Mouse (Mus musculus): ENCODE data around the gene Npas4. TPM values are rescaled to one million over a fixed set of nuclear protein-coding genes. Genes with fewer than 3 reads are reported as not detected.
"Not testable (repeated sequence)": the region's sequence is repeated elsewhere in the genome, so short reads cannot be mapped to it uniquely, and the experiment has no call there.

Gene Npas4
- total and polyA plus RNA-seq, 3 experiments = 0.43 to 1.1 (median 0.55) TPM

DNA sequence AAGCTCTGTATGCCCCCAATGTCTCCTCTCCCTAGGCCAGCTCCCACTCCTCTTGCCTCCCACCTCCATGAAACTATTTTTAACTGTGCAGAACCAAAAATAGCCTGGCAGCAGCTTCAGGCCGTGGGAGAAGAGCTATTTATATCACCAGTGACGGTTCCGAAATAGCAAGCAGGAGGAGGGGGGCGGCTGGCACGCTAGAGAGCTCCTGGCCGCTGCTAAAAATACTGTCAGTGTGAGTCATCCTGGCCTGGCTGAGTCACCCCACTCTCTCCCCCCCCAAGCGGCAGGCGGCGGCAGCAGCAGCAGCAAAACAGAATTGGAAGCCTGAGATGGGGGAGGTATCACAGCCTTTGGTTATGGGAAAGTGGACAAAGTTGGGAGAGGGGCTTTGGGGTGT, 2.8 kb upstream of the Npas4 start:
- peak; percentile 92 for DNase-seq

DNA sequence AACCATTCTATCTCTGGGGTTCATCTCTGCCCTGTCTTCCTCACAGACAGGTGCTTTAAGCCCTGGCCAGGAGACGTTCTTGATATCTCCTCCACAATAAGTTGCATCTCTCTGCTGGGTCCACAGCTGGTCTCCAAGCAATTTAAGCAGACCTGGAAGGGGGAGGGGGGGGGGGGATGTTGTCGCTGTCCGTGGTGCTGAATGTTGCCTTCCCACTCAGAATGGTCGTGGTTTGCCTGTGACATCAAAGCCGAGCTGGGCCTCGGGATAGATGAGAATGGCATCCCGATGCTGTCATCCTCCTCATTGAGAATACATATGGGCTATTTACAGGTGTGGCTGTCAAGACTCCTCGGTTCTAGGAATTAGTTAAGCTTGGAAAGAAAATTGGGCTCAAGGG, 2.3 kb upstream of the Npas4 start:
- no peak for DNase-seq

DNA sequence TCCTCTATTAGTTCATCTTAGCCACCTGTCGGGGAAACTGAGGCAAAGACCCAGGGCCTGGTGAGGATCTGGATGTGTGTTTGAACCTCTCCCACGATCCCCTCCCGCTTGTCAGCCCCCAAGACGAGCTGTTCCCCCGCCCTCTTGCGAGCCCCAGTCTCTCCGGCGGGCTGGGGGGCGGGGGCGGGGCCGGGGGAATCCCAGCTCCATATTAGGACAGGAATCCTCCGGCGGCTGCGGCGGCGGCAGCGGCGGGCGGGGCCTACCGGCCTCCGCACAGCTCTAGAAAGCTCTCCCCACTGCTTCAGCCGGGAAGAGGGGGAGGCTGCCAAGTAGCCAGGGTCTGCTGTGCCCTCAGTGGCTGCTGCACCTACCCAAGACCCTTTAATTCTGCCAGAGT, 600 bp upstream of the Npas4 start:
- DNase-seq = no peak

- no peak for DNase-seq
Measured at GRCm38 (mm10) chr19:4989434-4990255, 471 bp downstream of the Npas4 start.

DNA sequence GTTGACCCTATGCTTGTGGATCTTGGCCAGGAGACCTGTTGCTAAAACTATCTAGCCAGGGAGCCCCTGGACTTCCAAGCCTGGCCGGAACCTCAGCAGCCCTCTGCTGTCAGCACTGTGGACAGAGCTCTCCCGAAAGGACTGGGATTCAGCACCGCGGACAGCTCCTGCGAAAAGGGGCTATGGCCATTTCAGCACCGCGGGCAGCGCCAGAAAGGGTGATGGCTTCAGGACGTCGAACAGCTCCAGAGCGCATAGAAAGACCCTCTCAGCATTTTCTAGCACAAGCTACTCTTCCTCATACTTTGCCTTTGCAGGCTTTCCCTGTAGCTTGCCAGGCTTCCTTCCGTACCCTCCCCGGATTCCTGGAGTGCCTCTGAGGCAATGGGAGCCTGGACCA, 1.1 kb downstream of the Npas4 start:
- peak; percentile 89 for DNase-seq

- DNase-seq = peak; percentile 42
Measured at GRCm38 (mm10) chr19:4981767-4982166, 8.3 kb downstream of the Npas4 start.

GRCm38 (mm10) chr19:4968236-4968635, 21.9 kb downstream of the Npas4 start:
- DNase-seq = no peak

- DNase-seq = peak; percentile 91
Measured at GRCm38 (mm10) chr19:4961928-4962601, 28.1 kb downstream of the Npas4 start, which contains the start of gene Mrpl11. TSS of gene Mrpl11 (plus strand) at chr19:4962147.

- not testable (repeated sequence) for DNase-seq
Measured at GRCm38 (mm10) chr19:4948641-4949040, 41.5 kb downstream of the Npas4 start.

DNA sequence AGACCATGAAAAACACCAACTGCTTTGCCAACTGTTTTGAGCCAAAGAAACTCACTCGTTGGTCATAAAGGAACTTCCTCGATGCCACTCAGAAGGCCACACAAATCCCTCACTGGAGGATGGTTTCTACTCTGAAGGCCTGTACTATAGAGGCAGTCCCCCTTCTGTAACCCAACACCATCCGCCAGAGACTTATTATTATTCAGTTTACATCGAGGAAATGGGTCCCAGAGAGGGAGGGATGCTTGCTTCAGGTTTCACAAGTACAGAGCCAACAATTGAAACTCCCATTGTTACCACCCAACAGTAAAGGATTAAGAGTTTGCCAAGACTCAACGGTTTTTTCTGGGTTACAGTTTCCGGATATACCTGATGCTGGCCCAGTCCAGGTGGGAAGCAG, 44.6 kb downstream of the Npas4 start:
- DNase-seq = no peak

GRCm38 (mm10) chr19:4943253-4943588, 46.9 kb downstream of the Npas4 start:
- no peak for DNase-seq

- peak; percentile 94 for DNase-seq
Measured at GRCm38 (mm10) chr19:4942551-4943252, 47.4 kb downstream of the Npas4 start, which contains the start of gene Peli3. TSS of gene Peli3 (minus strand) at chr19:4943127.

GRCm38 (mm10) chr19:4937444-4938310, 52.4 kb downstream of the Npas4 start:
- no peak for DNase-seq

DNA sequence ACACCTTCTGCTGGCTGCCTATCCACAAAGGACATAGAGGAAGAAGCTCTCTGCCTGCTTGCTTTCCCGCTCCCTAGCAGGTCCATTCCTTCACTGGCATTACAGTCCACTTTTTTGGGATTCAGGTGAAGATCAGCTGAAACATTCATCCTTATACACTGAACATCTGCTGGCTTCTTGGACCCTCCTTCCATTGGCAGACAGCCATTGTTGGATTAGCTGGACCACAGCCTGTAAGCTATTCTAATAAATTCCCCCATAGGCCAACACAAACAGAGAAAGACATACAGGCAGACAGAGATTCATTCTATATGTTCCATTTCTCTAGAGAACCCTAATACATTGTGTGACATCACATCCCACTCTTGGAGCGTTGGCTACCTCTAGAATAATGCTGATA, 53.2 kb downstream of the Npas4 start:
- DNase-seq = no peak

Other genes with a start within 250 kb of the Npas4 start
- 10 to 100 TPM; 12.4 to 17.9 TPM for gene Rbm4b, start 233.8 kb downstream of the Npas4 start, total RNA-seq (2021)
- gene Rbm4b, start 233.8 kb downstream of the Npas4 start, polyA plus RNA-seq (2012; rRNA removed) = 5.8 and 7.4 TPM in 2 replicates
- 10 to 100 TPM; 50.2 to 72.7 TPM for gene Rbm4, start 196.4 kb downstream of the Npas4 start, total RNA-seq (2021)
- gene Rbm4, start 196.4 kb downstream of the Npas4 start, polyA plus RNA-seq (2012; rRNA removed) = 11.8 and 14.7 TPM in 2 replicates
- 10 to 100 TPM; 15.3 to 25.3 TPM for gene Gm21992, start 178.7 kb downstream of the Npas4 start, total RNA-seq (2021)
- 24.1 and 31.9 TPM in 2 replicates for gene Gm21992, start 178.7 kb downstream of the Npas4 start, polyA plus RNA-seq (2012; rRNA removed)
- gene Rbm14, start 178.7 kb downstream of the Npas4 start, total RNA-seq (2021) = 10 to 100 TPM; 37.9 to 45.9 TPM
- 83.4 and 97.2 TPM in 2 replicates for gene Rbm14, start 178.7 kb downstream of the Npas4 start, polyA plus RNA-seq (2012; rRNA removed)
- 100 to 1,000 TPM in 1 of 2 experiments, 10 to 100 TPM in 1; 63.8 to 107 TPM for gene Ccs, start 151.0 kb downstream of the Npas4 start, total RNA-seq (2021)
- gene Ccs, start 151.0 kb downstream of the Npas4 start, polyA plus RNA-seq (2012; rRNA removed) = 79.1 and 102 TPM in 2 replicates
- gene Ccdc87, start 150.9 kb downstream of the Npas4 start, total RNA-seq (2021) = under 1 TPM; 0.17 to 0.20 TPM
- 0.09 TPM in 1 of 2 replicates, not detected in the other for gene Ccdc87, start 150.9 kb downstream of the Npas4 start, polyA plus RNA-seq (2012; rRNA removed)
- 100 to 1,000 TPM; 214 to 421 TPM for gene Ctsf, start 135.2 kb downstream of the Npas4 start, total RNA-seq (2021)
- 1,208 and 1,259 TPM in 2 replicates for gene Ctsf, start 135.2 kb downstream of the Npas4 start, polyA plus RNA-seq (2012; rRNA removed)
- gene Actn3, start 112.4 kb downstream of the Npas4 start, total RNA-seq (2021) = 1 to 10 TPM in 1 of 2 experiments, under 1 TPM in 1; 0.43 to 1.0 TPM
- 0.16 and 0.47 TPM in 2 replicates for gene Actn3, start 112.4 kb downstream of the Npas4 start, polyA plus RNA-seq (2012; rRNA removed)
- gene Zdhhc24, start 111.6 kb downstream of the Npas4 start, total RNA-seq (2021) = 10 to 100 TPM; 16.7 to 21.8 TPM
- gene Zdhhc24, start 111.6 kb downstream of the Npas4 start, polyA plus RNA-seq (2012; rRNA removed) = 78.3 and 80.4 TPM in 2 replicates
- gene Bbs1, start 83.7 kb downstream of the Npas4 start, total RNA-seq (2021) = 10 to 100 TPM in 1 of 2 experiments, 1 to 10 TPM in 1; 5.9 to 13.9 TPM
- 6.1 and 6.2 TPM in 2 replicates for gene Bbs1, start 83.7 kb downstream of the Npas4 start, polyA plus RNA-seq (2012; rRNA removed)
- 100 to 1,000 TPM in 1 of 2 experiments, 10 to 100 TPM in 1; 93.0 to 104 TPM for gene Dpp3, start 62.0 kb downstream of the Npas4 start, total RNA-seq (2021)
- 259 and 313 TPM in 2 replicates for gene Dpp3, start 62.0 kb downstream of the Npas4 start, polyA plus RNA-seq (2012; rRNA removed)
- gene Peli3, start 47.2 kb downstream of the Npas4 start, total RNA-seq (2021) = 10 to 100 TPM in 1 of 2 experiments, 1 to 10 TPM in 1; 8.9 to 11.8 TPM
- gene Peli3, start 47.2 kb downstream of the Npas4 start, polyA plus RNA-seq (2012; rRNA removed) = 15.4 and 16.5 TPM in 2 replicates
- gene Mrpl11, start 28.2 kb downstream of the Npas4 start, total RNA-seq (2021) = 10 to 100 TPM; 43.1 to 60.6 TPM
- gene Mrpl11, start 28.2 kb downstream of the Npas4 start, polyA plus RNA-seq (2012; rRNA removed) = 16.3 and 19.7 TPM in 2 replicates
- 1 to 10 TPM; 4.3 to 6.9 TPM for gene Slc29a2, start 33.5 kb upstream of the Npas4 start, total RNA-seq (2021)
- gene Slc29a2, start 33.5 kb upstream of the Npas4 start, polyA plus RNA-seq (2012; rRNA removed) = 12.6 and 13.4 TPM in 2 replicates
- 10 to 100 TPM; 27.8 to 44.9 TPM for gene B4gat1, start 48.5 kb upstream of the Npas4 start, total RNA-seq (2021)
- 49.9 and 51.8 TPM in 2 replicates for gene B4gat1, start 48.5 kb upstream of the Npas4 start, polyA plus RNA-seq (2012; rRNA removed)
- gene AC124502.3, start 48.6 kb upstream of the Npas4 start, total RNA-seq (2021) = 1 to 10 TPM; 1.6 to 2.6 TPM
- gene AC124502.3, start 48.6 kb upstream of the Npas4 start, polyA plus RNA-seq (2012; rRNA removed) = 0.55 and 0.89 TPM in 2 replicates
- 10 to 100 TPM; 28.5 to 28.8 TPM for gene Brms1, start 51.0 kb upstream of the Npas4 start, total RNA-seq (2021)
- 30.3 and 36.2 TPM in 2 replicates for gene Brms1, start 51.0 kb upstream of the Npas4 start, polyA plus RNA-seq (2012; rRNA removed)
- gene Rin1, start 60.2 kb upstream of the Npas4 start, total RNA-seq (2021) = 1 to 10 TPM; 3.1 to 9.6 TPM
- gene Rin1, start 60.2 kb upstream of the Npas4 start, polyA plus RNA-seq (2012; rRNA removed) = 8.8 and 11.6 TPM in 2 replicates
- 10 to 100 TPM; 10.4 to 19.8 TPM for gene Cd248, start 77.8 kb upstream of the Npas4 start, total RNA-seq (2021)
- 23.4 and 24.1 TPM in 2 replicates for gene Cd248, start 77.8 kb upstream of the Npas4 start, polyA plus RNA-seq (2012; rRNA removed)
- 1 to 10 TPM; 1.2 to 2.9 TPM for gene Tmem151a, start 95.2 kb upstream of the Npas4 start, total RNA-seq (2021)
- 4.8 and 5.0 TPM in 2 replicates for gene Tmem151a, start 95.2 kb upstream of the Npas4 start, polyA plus RNA-seq (2012; rRNA removed)
- gene Yif1a, start 98.2 kb upstream of the Npas4 start, total RNA-seq (2021) = 10 to 100 TPM; 69.5 to 82.3 TPM
- gene Yif1a, start 98.2 kb upstream of the Npas4 start, polyA plus RNA-seq (2012; rRNA removed) = 135 and 147 TPM in 2 replicates
- 1 to 10 TPM; 1.2 to 2.4 TPM for gene Cnih2, start 108.2 kb upstream of the Npas4 start, total RNA-seq (2021)
- gene Cnih2, start 108.2 kb upstream of the Npas4 start, polyA plus RNA-seq (2012; rRNA removed) = 7.1 and 13.2 TPM in 2 replicates
- gene Rab1b, start 116.8 kb upstream of the Npas4 start, total RNA-seq (2021) = 100 to 1,000 TPM; 166 to 194 TPM
- gene Rab1b, start 116.8 kb upstream of the Npas4 start, polyA plus RNA-seq (2012; rRNA removed) = 335 and 337 TPM in 2 replicates
- gene Klc2, start 128.2 kb upstream of the Npas4 start, total RNA-seq (2021) = 10 to 100 TPM; 44.2 to 48.1 TPM
- gene Klc2, start 128.2 kb upstream of the Npas4 start, polyA plus RNA-seq (2012; rRNA removed) = 95.3 and 101 TPM in 2 replicates